Mouse (Mus musculus): ENCODE measurements at regions not wholly inside any gene's neighbourhood (a gene's known extent, or its start where the extent isn't known, plus 50 kb on each side); places are given as distances from the start of the nearest gene placed in this dataset.

DNA sequence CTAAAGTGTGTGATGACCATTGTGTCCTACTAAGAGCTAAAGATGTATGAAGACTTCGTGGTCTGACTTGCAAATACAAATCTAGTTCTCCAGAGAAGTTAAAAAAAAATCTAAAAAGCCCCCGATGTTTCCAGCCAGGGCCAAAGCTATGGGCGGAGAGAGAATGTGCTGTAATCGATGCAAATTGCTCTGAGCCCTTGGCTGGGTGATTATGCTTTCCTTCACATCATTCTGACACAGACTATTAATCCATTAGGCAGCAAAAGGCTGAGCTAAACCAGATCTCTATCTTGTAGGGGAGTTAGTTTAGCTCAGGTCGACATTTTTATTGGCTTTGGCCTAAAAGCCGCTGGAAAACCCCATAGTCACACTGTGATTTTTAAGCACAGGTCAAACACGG lies 124.5 kb upstream of the Kcnj6 start:
- no peak for TF ChIP-seq CTCF (IDR thresholded peaks at IDR 0.05; ENCODE audit: low read depth, low read length)
- no peak for TF ChIP-seq POLR2A (IDR thresholded peaks at IDR 0.05; ENCODE audit: borderline replicate concordance, low read depth, low read length)

Data from bone marrow macrophage, adult 2 months (primary cell).